Mouse (Mus musculus): ENCODE measurements around the gene Ubc. TPM values are rescaled to one million over a fixed set of nuclear protein-coding genes. Genes with fewer than 3 reads are reported as not detected.
A peak's percentile ranks its signal among the peaks of the same experiment; 100 is the strongest.

Gene Ubc
- polyA plus RNA-seq, 1 experiment from 2014 or later, result 1,051 TPM

DNA sequence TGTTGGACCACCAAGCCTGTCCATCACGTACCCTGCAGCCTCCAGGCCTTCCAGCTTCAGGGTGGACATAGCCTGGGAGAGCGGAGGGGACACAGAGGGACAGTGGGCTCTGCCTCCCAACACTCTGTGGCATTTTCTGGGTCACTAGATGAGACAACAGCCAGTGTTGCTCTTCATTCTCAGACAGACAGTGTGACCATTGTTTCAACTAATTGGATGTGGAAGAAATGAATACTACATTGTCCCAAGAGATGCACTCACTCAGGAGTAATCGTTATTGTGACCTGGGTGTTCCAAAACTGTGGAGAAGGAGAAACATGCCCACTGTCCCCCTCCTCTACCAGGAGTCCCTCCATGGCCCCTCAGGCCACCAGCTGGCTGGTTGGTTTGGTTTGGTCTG is 40.6 kb downstream of the Ubc start:
- Histone ChIP-seq H3K4me3 (ENCODE audit: low read length) (no peak overlapping the region), H3K27ac (ENCODE audit: low read depth, low read length) (no peak overlapping the region), H3K4me1 (ENCODE audit: control insufficient read depth, insufficient read depth, low read length) (no peaks in the 10 kb centered on the region), H3K9ac (ENCODE audit: low read depth, low read length) (no peak overlapping the region), H3K27me3 (ENCODE audit: control insufficient read depth, insufficient read depth, low read length) (no peaks in the 10 kb centered on the region), H3K9me3 (ENCODE audit: control insufficient read depth, low read length) (no peaks in the 10 kb centered on the region; the same call in 1 of the 2 replicates), H3K4me2 (replicated peaks; ENCODE audit: low read depth, low read length) (no peak overlapping the region), H3K36me3 (ENCODE audit: control insufficient read depth, insufficient read depth, low read length) (no peaks in the 10 kb centered on the region)
- 85% methylated on average over 3 of the region's 3 CpGs for WGBS
- no peak for ATAC-seq (ENCODE audit: low FRiP score, low TSS enrichment)

DNA sequence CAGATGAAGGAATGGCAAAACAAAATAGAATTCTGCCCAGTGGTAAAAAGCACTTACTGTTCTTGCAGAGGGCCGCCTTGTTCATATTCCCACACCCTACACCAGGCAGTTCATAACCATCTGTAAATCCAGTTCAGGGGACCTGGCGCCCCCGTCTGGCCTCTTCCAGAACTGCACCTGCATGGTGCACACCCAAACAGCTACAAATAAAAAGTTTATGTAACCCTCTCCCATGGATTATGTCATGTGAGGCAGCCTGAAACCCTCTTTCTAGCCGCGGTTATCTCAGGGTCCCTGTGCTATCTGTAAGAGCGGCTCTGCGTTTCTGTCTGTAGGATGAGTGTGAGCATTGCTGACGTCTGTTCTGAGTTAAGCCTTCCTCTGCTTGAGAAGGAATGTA is 41.5 kb downstream of the Ubc start:
- H3K36me3 ChIP-seq (ENCODE audit: control insufficient read depth, insufficient read depth, low read length), result no peaks in the 10 kb centered on the region
- no peak overlapping the region for H3K27ac ChIP-seq (ENCODE audit: low read depth, low read length)
- no peak overlapping the region for H3K4me3 ChIP-seq (ENCODE audit: low read length)
- 0 out of 2 replicates have a peak, but pooled peaks have one; percentile 16 for ATAC-seq (ENCODE audit: low FRiP score, low TSS enrichment)
- H3K27me3 ChIP-seq (ENCODE audit: control insufficient read depth, insufficient read depth, low read length), result no peaks in the 10 kb centered on the region
- H3K9ac ChIP-seq (ENCODE audit: low read depth, low read length), result no peak overlapping the region
- WGBS, result 45% methylated on average over 8 of the region's 8 CpGs
- H3K4me2 ChIP-seq (replicated peaks; ENCODE audit: low read depth, low read length), result no peak overlapping the region
- no peaks in the 10 kb centered on the region for H3K4me1 ChIP-seq (ENCODE audit: control insufficient read depth, insufficient read depth, low read length)
- H3K9me3 ChIP-seq (ENCODE audit: control insufficient read depth, low read length), result no peaks in the 10 kb centered on the region; the same call in 1 of the 2 replicates

DNA sequence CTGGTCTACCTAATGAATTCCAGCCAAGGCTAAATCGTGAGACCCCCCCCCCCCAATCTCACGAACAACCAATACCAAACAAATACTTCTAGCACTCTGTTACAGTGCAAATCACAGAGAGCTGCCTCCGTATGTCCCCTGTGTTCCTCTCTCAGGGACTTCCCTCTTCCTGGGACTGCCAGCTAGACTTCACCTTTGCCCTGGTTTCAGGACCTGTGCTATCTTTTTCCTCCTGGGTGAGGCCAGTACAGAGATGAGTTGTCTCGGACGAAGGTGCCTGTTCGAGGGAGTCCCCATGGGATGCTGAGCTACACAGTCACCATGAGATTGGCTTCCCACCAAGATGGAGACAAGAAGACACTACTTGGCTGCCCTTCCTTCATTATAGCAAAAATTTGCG is 41.9 kb downstream of the Ubc start:
- 76% methylated on average over 7 of the region's 7 CpGs for WGBS
- no peaks in the 10 kb centered on the region for H3K4me1 ChIP-seq (ENCODE audit: control insufficient read depth, insufficient read depth, low read length)
- no peaks in the 10 kb centered on the region; the same call in 1 of the 2 replicates for H3K9me3 ChIP-seq (ENCODE audit: control insufficient read depth, low read length)
- H3K36me3 ChIP-seq (ENCODE audit: control insufficient read depth, insufficient read depth, low read length), result no peaks in the 10 kb centered on the region
- ATAC-seq (ENCODE audit: low FRiP score, low TSS enrichment), result no peak
- H3K9ac ChIP-seq (ENCODE audit: low read depth, low read length), result no peak overlapping the region
- H3K4me2 ChIP-seq (replicated peaks; ENCODE audit: low read depth, low read length), result no peak overlapping the region
- H3K27ac ChIP-seq (ENCODE audit: low read depth, low read length), result no peak overlapping the region
- no peaks in the 10 kb centered on the region for H3K27me3 ChIP-seq (ENCODE audit: control insufficient read depth, insufficient read depth, low read length)
- H3K4me3 ChIP-seq (ENCODE audit: low read length), result no peak overlapping the region

DNA sequence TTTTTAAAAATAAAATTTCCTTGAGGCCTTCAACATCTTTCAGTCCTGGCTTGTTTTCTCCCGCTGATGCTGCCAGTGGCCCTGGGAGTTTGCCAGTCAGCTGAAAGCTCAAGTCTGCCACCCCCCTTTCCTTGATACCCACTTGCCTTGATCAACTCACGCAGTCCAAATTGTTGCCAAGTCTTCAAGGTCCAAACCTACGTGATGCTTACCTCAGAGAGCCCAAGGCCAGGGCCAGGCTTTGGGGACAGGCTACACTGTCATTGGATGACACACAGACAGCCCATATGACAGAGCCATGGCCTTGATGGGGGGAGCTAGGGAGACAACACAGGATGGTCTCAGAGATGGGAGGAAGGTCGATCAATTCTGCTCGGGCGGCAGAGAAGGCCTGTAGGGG is 45.7 kb downstream of the Ubc start:
- H3K27me3 ChIP-seq (ENCODE audit: control insufficient read depth, insufficient read depth, low read length), result no peaks in the 10 kb centered on the region
- 92% methylated on average over 6 of the region's 6 CpGs for WGBS
- H3K27ac ChIP-seq (ENCODE audit: low read depth, low read length), result no peak overlapping the region
- H3K4me2 ChIP-seq (replicated peaks; ENCODE audit: low read depth, low read length), result no peak overlapping the region
- H3K4me3 ChIP-seq (ENCODE audit: low read length), result no peak overlapping the region
- no peak overlapping the region for H3K9ac ChIP-seq (ENCODE audit: low read depth, low read length)
- ATAC-seq (ENCODE audit: low FRiP score, low TSS enrichment), result no peak
- H3K9me3 ChIP-seq (ENCODE audit: control insufficient read depth, low read length), result no peaks in the 10 kb centered on the region
- H3K4me1 ChIP-seq (ENCODE audit: control insufficient read depth, insufficient read depth, low read length), result peaks cover 11% of the 10 kb centered on the region
- H3K36me3 ChIP-seq (ENCODE audit: control insufficient read depth, insufficient read depth, low read length), result no peaks in the 10 kb centered on the region

DNA sequence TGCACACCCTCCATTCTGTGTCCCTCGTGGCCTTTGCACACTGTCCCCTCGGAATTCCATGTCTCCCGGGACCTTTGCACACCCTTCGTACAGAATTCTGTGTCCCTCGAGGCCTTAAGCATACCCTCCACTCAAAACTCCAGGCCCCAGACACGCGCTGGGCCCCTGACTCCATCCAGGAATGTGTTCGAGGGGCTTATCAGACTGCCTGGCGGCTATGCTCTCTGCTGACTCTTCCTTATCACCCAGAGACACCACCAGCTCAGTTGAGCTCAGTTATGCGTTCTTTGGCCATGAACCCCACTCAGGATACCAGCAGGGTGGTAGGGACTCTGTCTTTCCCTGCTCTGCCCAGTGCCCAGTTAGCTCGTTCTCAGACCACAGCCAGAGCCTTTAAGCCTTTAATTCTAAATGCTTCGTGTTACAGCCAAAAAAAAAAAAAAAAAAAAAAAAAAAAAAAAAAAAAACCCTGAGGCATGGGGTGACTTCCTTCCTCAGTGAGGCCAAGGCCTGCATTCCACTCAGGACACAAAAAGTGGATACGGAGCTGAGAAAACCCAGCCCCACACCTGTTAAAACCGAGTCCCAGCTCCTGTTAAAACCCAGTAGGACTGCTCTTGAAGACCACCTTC is 48.4 kb downstream of the Ubc start:
- Histone ChIP-seq H3K36me3 (ENCODE audit: control insufficient read depth, insufficient read depth, low read length) (no peaks in the 10 kb centered on the region), H3K4me3 (ENCODE audit: low read length) (peak overlapping the region; percentile 61), H3K27me3 (ENCODE audit: control insufficient read depth, insufficient read depth, low read length) (no peaks in the 10 kb centered on the region), H3K27ac (ENCODE audit: low read depth, low read length) (no peak overlapping the region), H3K9ac (ENCODE audit: low read depth, low read length) (peak overlapping the region; percentile 72), H3K4me1 (ENCODE audit: control insufficient read depth, insufficient read depth, low read length) (peaks cover 19% of the 10 kb centered on the region), H3K4me2 (replicated peaks; ENCODE audit: low read depth, low read length) (peak overlapping the region; percentile 84), H3K9me3 (ENCODE audit: control insufficient read depth, low read length) (no peaks in the 10 kb centered on the region)
- ATAC-seq (ENCODE audit: low FRiP score, low TSS enrichment), result no peak; the same call in 1 of the 2 replicates
- WGBS, result 51% methylated on average over 14 of the region's 14 CpGs

DNA sequence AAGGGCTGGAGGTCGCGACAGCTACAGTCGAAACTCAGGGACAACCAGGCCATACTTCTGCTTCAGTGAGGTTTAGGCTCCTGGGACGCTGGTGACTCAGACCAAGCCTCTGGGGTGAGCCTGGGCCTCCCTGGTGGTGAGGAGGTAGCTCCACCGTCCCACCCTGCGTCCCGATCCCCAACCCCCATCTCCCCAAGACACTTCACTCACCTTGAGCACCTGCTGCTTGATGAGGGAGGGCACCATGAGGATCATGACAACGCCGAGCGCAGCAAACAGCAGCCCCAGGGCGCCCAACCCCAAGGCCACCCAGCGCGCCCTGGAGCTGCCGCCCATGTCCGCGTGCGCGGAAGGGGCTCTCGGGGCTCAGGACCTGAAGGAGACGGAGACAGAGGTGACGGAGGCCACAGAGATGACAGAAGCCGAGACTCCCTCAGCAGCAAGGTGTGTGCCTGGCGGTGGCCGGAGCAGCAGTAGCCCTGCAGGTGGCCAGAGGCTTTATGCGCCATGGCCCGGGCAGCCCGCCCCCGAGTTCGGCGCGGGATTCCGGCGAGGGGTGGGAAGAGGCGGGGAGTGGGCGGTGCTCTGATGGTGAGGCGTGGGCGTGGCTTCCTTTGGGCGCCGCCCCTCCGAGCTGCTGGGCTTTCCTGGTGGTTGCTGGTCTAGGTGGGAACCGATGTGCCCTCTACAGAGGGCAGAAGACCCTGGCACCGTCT is 49.3 kb downstream of the Ubc start, which contains the start of gene Scarb1:
TSS of gene Scarb1 (minus strand) at position 548 of the 716 bp plus-strand sequence.
- no peaks in the 10 kb centered on the region for H3K27me3 ChIP-seq (ENCODE audit: control insufficient read depth, insufficient read depth, low read length)
- H3K27ac ChIP-seq (ENCODE audit: low read depth, low read length), result 0 out of 2 replicates have a peak within 1 kb of the TSS, but pooled peaks have one; percentile 10
- WGBS, result 1% methylated on average over 42 of the region's 42 CpGs

DNA sequence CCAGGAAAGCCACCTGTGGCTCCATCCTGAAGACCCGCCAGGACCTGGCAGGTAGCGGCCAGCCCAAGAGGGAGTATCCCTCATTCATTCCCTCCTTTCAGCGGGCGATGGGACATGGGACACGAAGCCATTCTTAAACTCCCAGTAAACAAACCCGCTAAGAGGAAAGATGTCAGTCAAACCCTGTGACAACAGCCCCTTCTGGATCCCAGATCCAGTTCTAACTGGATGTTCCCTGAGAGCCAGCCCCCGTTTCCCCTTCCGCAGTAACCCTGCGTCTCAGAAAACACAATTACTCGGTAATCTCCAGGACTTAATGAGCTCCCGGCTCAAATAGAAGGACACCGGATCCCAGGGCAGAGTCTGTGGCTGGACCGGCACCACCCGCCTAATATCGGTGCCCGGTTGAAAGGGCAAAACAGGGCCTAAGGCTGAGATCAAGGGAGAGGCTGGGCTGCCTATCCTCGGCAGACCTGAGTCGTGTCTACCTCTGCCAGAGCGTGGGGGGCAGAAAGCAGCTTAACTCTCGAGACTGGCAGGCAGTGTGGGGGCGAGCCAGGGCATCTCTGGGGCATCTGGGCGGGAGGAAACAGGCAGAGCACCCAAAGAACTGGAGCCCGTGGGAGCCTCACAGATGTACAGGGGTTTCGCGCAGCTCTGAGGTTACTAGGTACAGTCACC is 50.0 kb downstream of the Ubc start:
- H3K27me3 ChIP-seq (ENCODE audit: control insufficient read depth, insufficient read depth, low read length), result no peaks in the 10 kb centered on the region
- H3K9me3 ChIP-seq (ENCODE audit: control insufficient read depth, low read length), result no peaks in the 10 kb centered on the region
- peak overlapping the region; percentile 84 for H3K4me2 ChIP-seq (replicated peaks; ENCODE audit: low read depth, low read length)
- H3K27ac ChIP-seq (ENCODE audit: low read depth, low read length), result 0 out of 2 replicates have a peak overlapping the region, but pooled peaks have one; percentile 13
- H3K4me1 ChIP-seq (ENCODE audit: control insufficient read depth, insufficient read depth, low read length), result peaks cover 19% of the 10 kb centered on the region
- H3K4me3 ChIP-seq (ENCODE audit: low read length), result peak overlapping the region; percentile 61
- H3K36me3 ChIP-seq (ENCODE audit: control insufficient read depth, insufficient read depth, low read length), result no peaks in the 10 kb centered on the region
- 1% methylated on average over 25 of the region's 25 CpGs for WGBS
- ATAC-seq (ENCODE audit: low FRiP score, low TSS enrichment), result peak; percentile 4; the same call in 1 of the 2 replicates
- peak overlapping the region; percentile 72 for H3K9ac ChIP-seq (ENCODE audit: low read depth, low read length)

More for the DNA sequence above, 49.3 kb downstream of the Ubc start, which contains the start of gene Scarb1:
- H3K9me3 ChIP-seq (ENCODE audit: control insufficient read depth, low read length), result no peaks in the 10 kb centered on the region
- H3K36me3 ChIP-seq (ENCODE audit: control insufficient read depth, insufficient read depth, low read length), result no peaks in the 10 kb centered on the region
- peaks cover 19% of the 10 kb centered on the region for H3K4me1 ChIP-seq (ENCODE audit: control insufficient read depth, insufficient read depth, low read length)
- peak; percentile 84 for ATAC-seq (ENCODE audit: low FRiP score, low TSS enrichment)
- H3K4me3 ChIP-seq (ENCODE audit: low read length), result peak within 1 kb of the TSS; percentile 61
- H3K4me2 ChIP-seq (replicated peaks; ENCODE audit: low read depth, low read length), result peak within 1 kb of the TSS; percentile 84
- peak within 1 kb of the TSS; percentile 72 for H3K9ac ChIP-seq (ENCODE audit: low read depth, low read length)

DNA sequence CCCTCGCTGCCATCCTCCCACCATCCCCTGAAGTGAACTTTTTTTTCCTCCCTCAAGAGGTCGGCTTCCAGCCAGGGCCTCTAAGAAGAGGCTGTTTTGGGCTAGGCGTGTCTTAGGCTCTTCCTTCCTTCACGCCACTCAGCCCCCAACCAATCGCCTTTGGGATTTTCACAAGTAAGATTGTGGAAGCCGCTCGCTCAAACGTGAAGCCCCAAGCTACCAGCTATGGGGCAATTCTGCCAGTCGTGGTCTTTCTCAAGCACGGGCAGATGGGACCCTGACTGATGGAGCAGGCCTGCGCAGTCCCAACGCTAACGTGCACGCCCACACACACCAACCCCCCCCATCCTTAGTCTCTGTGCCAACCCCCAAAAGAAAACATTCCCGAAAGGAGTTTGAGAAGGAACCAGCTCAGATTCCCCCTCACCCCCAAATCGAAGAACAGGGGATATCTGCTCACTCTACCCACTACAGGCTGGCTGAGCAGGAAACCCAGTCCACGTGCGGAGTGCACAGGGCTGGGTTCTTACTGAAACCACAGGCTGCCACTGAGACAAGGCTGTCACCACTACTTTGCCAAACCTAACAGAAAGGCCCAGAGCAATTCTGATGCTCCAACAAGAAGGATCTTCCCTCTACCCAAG is 50.8 kb downstream of the Ubc start:
- Histone ChIP-seq H3K4me3 (ENCODE audit: low read length) (peak overlapping the region; percentile 61), H3K9me3 (ENCODE audit: control insufficient read depth, low read length) (no peaks in the 10 kb centered on the region), H3K4me1 (ENCODE audit: control insufficient read depth, insufficient read depth, low read length) (peaks cover 19% of the 10 kb centered on the region), H3K4me2 (replicated peaks; ENCODE audit: low read depth, low read length) (peak overlapping the region; percentile 84), H3K27ac (ENCODE audit: low read depth, low read length) (peak overlapping the region; percentile 13; the same call in 1 of the 2 replicates), H3K27me3 (ENCODE audit: control insufficient read depth, insufficient read depth, low read length) (no peaks in the 10 kb centered on the region), H3K9ac (ENCODE audit: low read depth, low read length) (peak overlapping the region; percentile 72; the same call in 1 of the 2 replicates), H3K36me3 (ENCODE audit: control insufficient read depth, insufficient read depth, low read length) (no peaks in the 10 kb centered on the region)
- no peak; the same call in 1 of the 2 replicates for ATAC-seq (ENCODE audit: low FRiP score, low TSS enrichment)
- 3% methylated on average over 18 of the region's 18 CpGs for WGBS

All from kidney, embryonic 14.5 days (tissue).